9 mouse cellular contexts compared by ENCODE assay signal in the genomic region with DNA sequence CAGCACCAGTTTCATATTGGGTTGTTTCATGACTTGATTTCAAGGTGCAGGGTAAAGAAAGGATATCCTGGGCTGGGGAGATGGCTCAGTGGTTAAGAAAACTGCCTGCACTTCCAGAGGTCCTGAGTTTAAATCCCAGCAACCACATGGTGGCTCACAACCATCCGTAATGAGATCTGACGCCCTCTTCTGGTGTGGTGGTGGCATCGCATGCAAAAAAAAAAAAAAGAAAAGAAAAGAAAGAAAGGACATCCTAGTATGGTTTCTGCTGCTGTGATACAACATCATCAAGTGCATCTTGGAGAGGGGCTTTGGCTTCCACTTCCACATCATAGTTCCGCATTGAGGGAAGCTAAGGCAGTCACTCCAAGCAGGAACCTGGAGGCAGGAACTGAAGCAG.
"Had no signal": no experiment of that assay in that cellular context is flagged by ENCODE, and none has a peak within 500 bp of the region (broad histone marks: within the 10 kb centered on the region; RNA-seq: fewer than 3 reads in every experiment).

No protein-coding gene starts in this region.

- H3K27ac ChIP-seq: limb, embryonic 10.5 days; liver, embryonic 15.5 days had no signal

- H3K9me3 ChIP-seq: limb, embryonic 10.5 days; liver, embryonic 15.5 days had no signal

- H3K4me3 ChIP-seq: limb, embryonic 10.5 days; liver, embryonic 15.5 days had no signal

- H3K27me3 ChIP-seq: liver, embryonic 15.5 days had no signal

- H3K4me2 ChIP-seq: liver, embryonic 11.5 days; liver, embryonic 15.5 days had no signal

- H3K9ac ChIP-seq: liver, embryonic 15.5 days had no signal

- DNase-seq: kidney, adult 2 months; kidney, postnatal 36 days; lung, adult 2 months; midbrain, embryonic 14.5 days; thymus, adult 18-20 months; thymus, postnatal 14 days had no signal
